Mouse (Mus musculus) liver, postnatal 0 days (tissue): ENCODE measurements around the gene Bcl2l1.

Experiments used
- CTCF ChIP-seq: sonication (generic); IDR thresholded peaks from 2 replicates; pipeline ENCODE4 v1.5.1; 2016; ENCODE audit warnings: antibody characterized with exemption, low read depth
- EP300 ChIP-seq: IDR thresholded peaks from 2 replicates; pipeline ENCODE4 v1.6.1; 2016; ENCODE audit warnings: antibody characterized with exemption, low read depth, mild to moderate bottlenecking

DNA sequence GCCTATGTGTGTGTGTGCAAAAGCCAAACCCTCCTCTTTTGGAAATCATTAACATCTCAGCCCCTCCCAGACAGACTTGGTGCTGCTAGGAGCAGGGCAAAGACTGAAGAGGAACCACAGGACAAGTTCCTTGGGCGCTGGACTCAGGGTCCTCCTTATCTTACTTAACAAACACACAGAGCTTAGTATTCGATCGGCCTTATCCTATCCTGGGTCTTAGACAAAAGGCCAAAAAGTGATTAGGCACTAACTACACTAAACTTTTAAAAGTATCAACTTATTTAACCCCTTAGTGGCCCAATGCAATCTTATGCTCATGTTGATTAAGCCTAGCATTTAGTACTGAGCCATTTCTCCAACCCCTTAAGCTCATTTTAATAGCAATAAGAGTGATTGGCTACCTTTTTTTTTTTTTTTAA lies 91.7 kb downstream of the Bcl2l1 start:
- TF ChIP-seq CTCF (no peak), EP300 (no peak)
